Mouse (Mus musculus) small intestine, adult 10 weeks (tissue): ENCODE measurements around the gene Gm8271. TPM values are rescaled to one million over a fixed set of nuclear protein-coding genes. Genes with fewer than 3 reads are reported as not detected.

Experiments
- polyA plus RNA-seq: library from polyadenylated mRNA; stranded (reverse); fragments of 350-450 nt; fragmentation: Illumina TruSeq; extraction: RNeasy Lipid Tissue Mini Kit (QIAGEN cat#74804); gene quantifications from one replicate; pipeline ENCODE4 v1.2.3, GENCODE M21; 2014; ENCODE audit warnings: low replicate concordance

Gm8271 gene
- not detected for polyA plus RNA-seq

DNA sequence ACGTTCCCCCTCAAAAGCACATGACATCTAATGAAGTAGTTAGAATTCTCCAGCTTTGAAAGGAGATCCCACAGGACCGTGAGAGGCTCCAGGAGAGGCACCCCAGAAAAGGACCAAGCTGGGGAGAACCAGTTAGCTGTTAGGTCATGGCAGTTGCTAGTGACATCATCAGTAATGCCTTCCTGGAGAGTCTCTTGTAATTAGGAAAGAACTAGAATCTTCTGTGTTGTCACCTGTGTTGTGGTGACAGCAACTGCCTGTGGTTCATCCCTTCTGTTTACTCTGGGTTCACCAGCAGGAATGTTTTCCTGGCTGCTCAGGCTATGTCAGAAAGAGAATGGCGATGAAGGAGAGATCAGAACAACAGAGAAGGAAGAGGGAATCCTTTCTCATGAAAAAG is at the start of gene Gm8271:
Gene Gm8271 (plus strand): TSS at position 301 of the 400 bp plus-strand sequence.

DNA sequence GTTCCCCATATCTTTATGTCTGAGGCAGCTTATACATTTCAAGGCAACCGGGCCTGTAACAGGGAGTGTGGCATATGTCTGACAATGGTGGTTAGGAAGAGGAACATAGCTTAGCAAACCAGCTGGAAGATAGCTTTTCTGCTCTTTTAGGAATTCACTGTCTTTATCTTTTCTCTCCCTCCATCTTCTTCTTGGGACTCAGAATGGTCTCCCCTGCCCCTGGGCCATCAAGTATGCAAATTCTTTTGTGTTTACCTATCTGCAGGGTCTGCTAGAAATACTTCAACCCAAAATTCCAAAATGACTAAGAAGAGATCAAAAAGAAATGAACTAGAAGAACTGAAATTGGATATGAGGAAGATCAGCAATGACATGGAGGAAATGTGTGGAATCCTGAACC is 21.4 kb upstream of the Gm8271 start, which contains the start of gene Gm3317:
Gene Gm3317 (plus strand): TSS at position 301 of the 400 bp plus-strand sequence.

Other genes with a start within 250 kb of the Gm8271 start
- gene Gm8297, start 201.9 kb upstream of the Gm8271 start, polyA plus RNA-seq = not detected
- not detected for gene Gm3298, start 169.9 kb upstream of the Gm8271 start, polyA plus RNA-seq
- not detected for gene 4930555G01Rik, start 135.2 kb upstream of the Gm8271 start, polyA plus RNA-seq
- 1.8 TPM for gene Gm8281, start 114.8 kb upstream of the Gm8271 start, polyA plus RNA-seq
- not detected for gene Gm8279, start 54.3 kb upstream of the Gm8271 start, polyA plus RNA-seq
- not detected for gene Gm3317, start 21.3 kb upstream of the Gm8271 start, polyA plus RNA-seq
- gene Gm3526, start 74.8 kb downstream of the Gm8271 start, polyA plus RNA-seq = not detected
- gene Gm3542, start 149.1 kb downstream of the Gm8271 start, polyA plus RNA-seq = not detected
- gene Gm3500, start 203.3 kb downstream of the Gm8271 start, polyA plus RNA-seq = 0.22 TPM